Mouse (Mus musculus) lung, postnatal 36 days (tissue): Measurements from ENCODE around the gene Sun2.

Experiments used
- DNase-seq: peaks from one replicate; pipeline ENCODE4 v3.0.0; 2022; ENCODE audit warnings: mixed read lengths

The Sun2 gene

GRCm38 (mm10) chr15:79755176-79755575, 12.8 kb upstream of the Sun2 start:
- DNase-seq = no peak

GRCm38 (mm10) chr15:79753873-79754272, 11.5 kb upstream of the Sun2 start:
- no peak for DNase-seq

GRCm38 (mm10) chr15:79753420-79753752, 11.1 kb upstream of the Sun2 start:
- no peak for DNase-seq

GRCm38 (mm10) chr15:79752742-79753419, 10.5 kb upstream of the Sun2 start:
- peak; percentile 75 for DNase-seq

GRCm38 (mm10) chr15:79751772-79752171, 9.4 kb upstream of the Sun2 start:
- DNase-seq = no peak

- peak; percentile 53 for DNase-seq
These were observed 7.9 kb upstream of the Sun2 start for GRCm38 (mm10) chr15:79750266-79750665.

GRCm38 (mm10) chr15:79749162-79749561, 6.8 kb upstream of the Sun2 start:
- DNase-seq = no peak

GRCm38 (mm10) chr15:79747998-79748397, 5.7 kb upstream of the Sun2 start:
- no peak for DNase-seq

GRCm38 (mm10) chr15:79745883-79746282, 3.5 kb upstream of the Sun2 start:
- DNase-seq = no peak

- DNase-seq = no peak
These were observed 3.0 kb upstream of the Sun2 start for GRCm38 (mm10) chr15:79745312-79745711.

GRCm38 (mm10) chr15:79744742-79745141, 2.4 kb upstream of the Sun2 start:
- DNase-seq = no peak

- no peak for DNase-seq
These were observed 1.7 kb upstream of the Sun2 start for GRCm38 (mm10) chr15:79744001-79744400.

- no peak for DNase-seq
These were observed 329 bp upstream of the Sun2 start for GRCm38 (mm10) chr15:79742706-79743023.

GRCm38 (mm10) chr15:79741173-79741858, 1.0 kb downstream of the Sun2 start:
- peak; percentile 68 for DNase-seq

- DNase-seq = peak; percentile 34
These were observed 1.6 kb downstream of the Sun2 start for GRCm38 (mm10) chr15:79740739-79741138.

- no peak for DNase-seq
These were observed 8.0 kb downstream of the Sun2 start for GRCm38 (mm10) chr15:79734311-79734710.

- DNase-seq = no peak
These were observed 8.7 kb downstream of the Sun2 start for GRCm38 (mm10) chr15:79733640-79734039.

GRCm38 (mm10) chr15:79733192-79733591, 9.1 kb downstream of the Sun2 start:
- no peak for DNase-seq

GRCm38 (mm10) chr15:79731554-79731953, 10.8 kb downstream of the Sun2 start:
- DNase-seq = no peak

- DNase-seq = no peak
These were observed 13.5 kb downstream of the Sun2 start for GRCm38 (mm10) chr15:79728731-79729388.

GRCm38 (mm10) chr15:79728311-79728710, 14.0 kb downstream of the Sun2 start:
- no peak for DNase-seq

GRCm38 (mm10) chr15:79727840-79728239, 14.5 kb downstream of the Sun2 start:
- DNase-seq = no peak

GRCm38 (mm10) chr15:79725190-79725789, 17.0 kb downstream of the Sun2 start:
- no peak for DNase-seq

GRCm38 (mm10) chr15:79723439-79723838, 18.9 kb downstream of the Sun2 start:
- peak; percentile 62 for DNase-seq
